Mouse (Mus musculus) common myeloid progenitor, adult 5-6 weeks (primary cell): Measurements from ENCODE around the gene Ryr3. TPM values are rescaled to one million over a fixed set of nuclear protein-coding genes. Genes with fewer than 3 reads are reported as not detected.

Source experiments
- ATAC-seq: replicated peaks from 2 replicates; pipeline ENCODE4 v1.8.0; 2016; ENCODE audit warnings: low read depth, mild to moderate bottlenecking, moderate TSS enrichment, inconsistent platforms; ENCODE audit not compliant: poor library complexity, severe bottlenecking
- total RNA-seq: library from RNA; stranded (forward); fragments of 200-1000, 187-1606 nt; gene quantifications from 2 replicates; pipeline ENCODE4 v1.2.3, GENCODE M21; 2017

The Ryr3 gene
- total RNA-seq, 1 experiment from 2014 or later = not detected

DNA sequence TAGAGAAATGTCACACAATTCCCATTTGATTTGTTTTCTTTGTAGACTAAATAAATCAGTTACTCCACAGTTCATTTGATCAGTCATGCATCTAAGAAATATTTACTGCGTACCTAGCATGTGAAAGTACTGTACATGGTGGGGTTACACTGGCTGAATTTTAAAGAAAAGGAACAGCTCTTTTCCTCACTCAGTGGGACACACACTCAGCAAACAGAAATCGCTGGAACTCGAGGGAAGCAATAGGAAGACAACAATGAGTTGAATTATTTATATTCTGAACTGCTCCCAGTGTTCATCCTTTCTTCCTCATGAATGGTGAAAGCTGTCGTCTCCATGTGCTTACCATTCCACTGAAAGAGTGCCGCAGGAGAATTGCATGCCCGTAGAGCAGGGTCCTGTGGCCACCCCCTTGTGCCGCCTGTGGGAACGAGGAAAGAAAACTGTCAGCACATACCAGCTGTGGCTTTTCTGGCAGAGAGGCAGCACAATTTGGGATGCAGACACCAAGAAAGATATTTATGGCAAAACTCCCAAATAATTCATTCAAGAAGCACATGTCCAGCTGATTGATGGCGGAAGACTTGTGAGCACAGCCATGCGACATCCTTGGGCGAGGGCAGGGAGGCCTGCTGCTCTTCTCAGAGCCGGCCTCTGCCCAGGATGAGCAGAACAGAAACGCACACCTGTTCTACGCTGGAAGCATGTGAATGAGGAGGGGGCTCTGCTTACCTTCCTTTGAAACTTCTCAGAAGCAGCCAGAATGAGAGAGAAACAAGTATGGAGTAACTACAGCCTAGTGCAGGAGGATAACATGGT is 249.9 kb downstream of the Ryr3 start:
- ATAC-seq = no peak

DNA sequence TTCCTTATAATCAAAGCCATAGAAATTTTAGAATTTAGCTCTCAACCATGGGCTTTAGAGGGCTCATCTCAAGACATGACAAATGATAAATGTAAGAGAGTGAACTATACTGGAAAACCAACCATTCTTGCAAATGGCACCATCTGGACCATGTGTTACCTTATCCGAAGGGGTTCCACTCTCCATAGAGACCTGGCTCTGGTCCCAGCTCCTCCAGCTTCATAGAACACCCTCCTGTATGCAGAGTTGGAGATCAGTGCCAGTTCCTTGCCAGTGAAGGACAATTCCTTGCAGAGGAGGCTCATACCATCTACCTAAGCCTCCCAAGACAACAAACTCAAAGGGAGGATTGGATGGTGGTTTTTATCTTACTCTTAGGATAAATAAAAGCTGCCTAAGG is 268.0 kb downstream of the Ryr3 start:
- ATAC-seq = no peak

GRCm38 (mm10) chr2:112931776-112932175 is 285.1 kb downstream of the Ryr3 start:
- ATAC-seq = no peak

DNA sequence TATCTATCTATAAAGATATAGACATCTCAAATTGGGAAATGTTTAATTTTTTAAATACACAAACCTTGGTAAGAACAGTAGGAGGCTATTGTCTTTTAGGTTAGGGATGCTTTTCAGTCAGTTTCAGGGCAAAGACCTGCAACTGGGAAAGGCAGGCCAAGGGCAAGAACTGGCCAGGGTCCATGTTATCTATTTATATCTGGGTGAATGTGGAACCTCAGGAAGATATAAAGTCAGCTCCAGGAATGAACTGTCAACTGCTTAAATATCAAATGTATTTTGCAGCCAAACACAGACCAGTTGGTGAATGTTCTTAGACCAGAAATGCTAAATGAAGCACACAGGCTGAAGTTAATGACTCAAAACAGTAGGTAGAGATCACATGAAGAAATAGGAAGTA is 303.1 kb downstream of the Ryr3 start:
- no peak for ATAC-seq

DNA sequence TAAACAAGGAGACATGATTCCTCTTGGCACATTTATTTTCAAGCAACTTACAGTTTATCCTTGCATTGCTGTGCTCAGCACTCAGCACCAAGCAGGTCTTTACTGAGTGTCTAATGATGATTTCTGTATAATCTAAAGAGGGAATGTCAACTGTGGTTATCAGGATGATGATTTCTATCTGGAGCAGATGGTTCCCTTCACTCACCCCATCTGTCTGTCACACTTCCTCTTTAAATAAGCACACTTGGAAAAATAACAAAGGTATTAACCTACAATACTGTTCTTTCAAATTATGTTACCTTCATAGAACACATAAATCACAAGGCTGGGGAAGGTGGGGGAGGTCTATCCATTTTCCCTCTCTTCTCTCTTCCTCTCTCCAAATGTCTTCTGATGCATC is 304.3 kb downstream of the Ryr3 start:
- ATAC-seq = no peak

GRCm38 (mm10) chr2:112910579-112910978 is 306.3 kb downstream of the Ryr3 start:
- no peak for ATAC-seq

GRCm38 (mm10) chr2:112909142-112909541 is 307.8 kb downstream of the Ryr3 start:
- ATAC-seq = no peak

DNA sequence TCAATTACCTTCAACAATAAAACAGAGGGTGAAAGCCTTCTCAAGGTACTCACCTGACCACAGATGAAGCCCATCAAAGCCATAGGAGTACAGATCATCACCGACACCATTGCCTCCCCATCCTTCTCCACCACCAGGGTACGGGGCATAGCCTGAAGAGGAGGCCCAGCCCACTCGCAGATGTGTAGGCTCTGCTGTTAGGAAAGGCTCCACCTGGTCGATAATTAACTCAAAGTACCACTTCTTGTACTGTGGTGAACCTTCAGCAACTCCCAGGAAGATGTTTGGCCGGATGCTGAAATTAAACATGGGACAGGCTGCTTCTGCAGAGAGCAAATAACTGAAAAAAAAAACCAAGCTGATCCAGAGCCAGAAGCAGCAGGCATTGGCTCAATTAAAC is 316.1 kb downstream of the Ryr3 start:
- no peak for ATAC-seq

- no peak for ATAC-seq
Measured at GRCm38 (mm10) chr2:112884456-112885114, 332.3 kb downstream of the Ryr3 start.

GRCm38 (mm10) chr2:112881805-112882204 is 335.1 kb downstream of the Ryr3 start:
- no peak for ATAC-seq

- ATAC-seq = no peak
Measured at GRCm38 (mm10) chr2:112881376-112881775, 335.5 kb downstream of the Ryr3 start.

DNA sequence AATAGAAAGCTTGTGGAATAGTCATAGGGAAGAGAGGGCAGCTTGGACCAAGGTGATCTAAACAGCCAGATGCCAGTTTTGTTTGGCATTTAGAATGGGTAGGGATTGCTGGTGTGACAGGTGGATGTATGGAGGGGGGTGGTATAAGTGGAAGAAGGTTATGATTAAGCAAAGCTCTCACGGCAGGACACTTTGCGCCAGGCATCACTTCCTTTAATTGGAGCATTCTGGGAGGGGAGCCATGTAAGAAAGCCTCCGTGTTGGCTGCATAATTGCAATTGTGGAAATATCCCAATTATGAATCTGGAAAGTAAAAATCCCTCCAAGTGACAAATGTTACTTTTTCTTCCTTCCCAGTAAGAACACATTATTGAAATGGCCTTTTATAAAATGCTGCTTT is 339.5 kb downstream of the Ryr3 start:
- no peak for ATAC-seq

GRCm38 (mm10) chr2:112866043-112866551 is 350.8 kb downstream of the Ryr3 start:
- ATAC-seq = no peak

- no peak for ATAC-seq
Measured at GRCm38 (mm10) chr2:112861792-112862191, 355.1 kb downstream of the Ryr3 start.

GRCm38 (mm10) chr2:112845583-112846512 is 371.0 kb downstream of the Ryr3 start:
- no peak for ATAC-seq

GRCm38 (mm10) chr2:112842877-112843276 is 374.0 kb downstream of the Ryr3 start:
- ATAC-seq = no peak

DNA sequence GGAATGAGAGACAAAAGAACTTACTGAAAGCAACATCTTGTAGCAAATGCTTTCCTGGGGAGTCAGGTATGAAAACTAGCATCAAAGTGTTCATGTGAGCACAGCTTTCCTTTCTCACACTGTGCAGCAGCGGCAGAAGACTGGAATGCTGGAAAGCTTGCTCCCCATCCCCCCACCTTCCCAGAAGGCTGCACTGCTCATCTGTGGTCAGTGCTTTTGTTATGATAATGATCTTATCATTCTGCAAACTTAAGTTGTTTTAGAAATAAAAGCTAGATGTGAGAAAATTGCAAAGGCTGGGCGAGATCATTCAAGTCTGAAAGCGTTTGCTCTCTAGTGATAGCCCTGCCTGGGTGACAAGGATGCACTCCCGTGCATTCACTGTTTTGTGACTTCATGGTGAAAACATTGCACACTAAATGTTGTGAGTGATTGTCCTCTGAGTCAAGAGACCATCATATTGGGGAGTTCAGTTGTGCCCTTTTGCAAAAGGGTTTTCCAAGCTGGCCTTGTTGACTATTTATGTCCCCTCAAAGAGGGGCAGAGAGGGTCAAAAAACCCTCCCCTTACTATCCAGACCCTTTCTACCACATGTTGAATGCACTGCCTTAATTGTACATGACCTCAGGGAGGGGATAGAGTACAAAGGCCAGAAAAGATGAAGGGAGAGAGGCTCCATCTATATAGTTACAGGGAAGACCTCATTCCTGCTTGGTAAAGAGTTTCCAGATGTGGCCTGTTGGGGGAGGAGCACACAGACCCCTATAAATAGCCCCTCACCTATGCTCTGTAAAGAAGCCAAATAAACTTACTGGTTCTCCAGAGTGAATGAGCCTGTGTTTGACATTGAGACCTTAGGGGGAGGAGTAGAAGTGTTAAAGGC is 385.2 kb downstream of the Ryr3 start:
- ATAC-seq = no peak

DNA sequence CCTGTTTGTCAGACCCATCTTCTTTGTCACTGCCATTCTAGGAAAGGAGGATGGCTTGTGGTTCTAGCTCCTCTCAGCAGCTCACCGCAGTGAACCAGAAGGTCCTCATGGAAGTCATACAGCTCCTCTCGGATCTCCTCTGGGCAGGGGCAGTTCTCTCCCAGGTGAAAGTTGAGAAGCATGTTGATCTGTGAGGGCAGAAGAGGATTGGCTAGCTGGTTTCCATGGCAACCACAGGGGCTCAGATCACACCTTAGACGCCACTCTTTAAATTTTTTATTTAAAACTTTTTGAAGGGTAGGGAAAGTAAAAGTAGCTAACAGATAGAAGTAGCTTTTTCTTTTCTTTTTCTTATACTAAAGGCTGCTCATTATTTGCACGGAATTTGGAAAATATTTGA is 390.3 kb downstream of the Ryr3 start:
- ATAC-seq = no peak

- no peak for ATAC-seq
Measured at GRCm38 (mm10) chr2:112822721-112823120, 394.2 kb downstream of the Ryr3 start.
